8 mouse cellular contexts compared by ENCODE assay signal in genomic region chr2:116021046-116021445, GRCm38 (mm10). TPM values are rescaled to one million over a fixed set of nuclear protein-coding genes. Genes with fewer than 3 reads are reported as not detected.
DNase-seq lines count a peak whose midpoint lies in the region; ATAC-seq and TF ChIP-seq lines count a peak whose summit lies in the region.

No protein-coding gene starts in this region.

- peak; percentile 51; the same call in 1 of the 2 replicates for ATAC-seq in heart, embryonic 12.5 days (ENCODE audit: insufficient number of reproducible peaks, low FRiP score)
- ATAC-seq in hindbrain, postnatal 0 days = peak; percentile 47; the same call in 1 of the 2 replicates
- ATAC-seq in liver, embryonic 12.5 days = peak; percentile 67
- ATAC-seq in stomach, embryonic 14.5 days (ENCODE audit: insufficient number of reproducible peaks, insufficient read depth, low FRiP score, low read depth) = 0 out of 2 replicates have a peak, but pooled peaks have one; percentile 46
- no peak for ATAC-seq in megakaryocyte, adult 5-6 weeks (ENCODE audit: poor library complexity, severe bottlenecking)

- TF ChIP-seq CTCF in hindbrain, postnatal 0 days (IDR thresholded peaks at IDR 0.05; ENCODE audit: low read depth) = no peak

- peak overlapping the region; percentile 80 for H3K27ac ChIP-seq in heart, embryonic 12.5 days (ENCODE audit: poor library complexity, severe bottlenecking)
- H3K27ac ChIP-seq in hindbrain, postnatal 0 days = 0 out of 2 replicates have a peak overlapping the region, but pooled peaks have one; percentile 32
- H3K27ac ChIP-seq in liver, embryonic 12.5 days = no peak overlapping the region
- H3K27ac ChIP-seq in stomach, embryonic 14.5 days (ENCODE audit: low read length) = peak overlapping the region; percentile 73; the same call in 1 of the 2 replicates

- peaks cover 18% of the 10 kb centered on the region for H3K36me3 ChIP-seq in heart, embryonic 12.5 days
- no peaks in the 10 kb centered on the region for H3K36me3 ChIP-seq in hindbrain, postnatal 0 days (ENCODE audit: insufficient read depth, low read length)
- H3K36me3 ChIP-seq in liver, embryonic 12.5 days = no peaks in the 10 kb centered on the region
- H3K36me3 ChIP-seq in stomach, embryonic 14.5 days (ENCODE audit: control insufficient read depth, insufficient read depth, low read length) = peaks cover 9% of the 10 kb centered on the region; the same call in 1 of the 2 replicates

- H3K4me1 ChIP-seq in heart, embryonic 12.5 days (replicated peaks) = peaks cover 37% of the 10 kb centered on the region
- no peaks in the 10 kb centered on the region; the same call in 1 of the 2 replicates for H3K4me1 ChIP-seq in hindbrain, postnatal 0 days (ENCODE audit: insufficient read depth, low read length)
- H3K4me1 ChIP-seq in liver, embryonic 12.5 days = peaks cover 15% of the 10 kb centered on the region; the same call in 1 of the 2 replicates
- H3K4me1 ChIP-seq in stomach, embryonic 14.5 days (ENCODE audit: control insufficient read depth, insufficient read depth, low read length) = peaks cover 34% of the 10 kb centered on the region

- 7% methylated on average over 9 of the region's 9 CpGs for WGBS in heart, embryonic 12.5 days
- 14% methylated on average over 9 of the region's 9 CpGs for WGBS in hindbrain, postnatal 0 days
- 38% methylated on average over 9 of the region's 9 CpGs for WGBS in liver, embryonic 12.5 days (ENCODE audit: insufficient replicate concordance)
- WGBS in stomach, embryonic 14.5 days = 9% methylated on average over 9 of the region's 9 CpGs

- intact Hi-C loops in heart, postnatal 14 days (cut with DNase I) = no loop called here

- H3K4me2 ChIP-seq in heart, embryonic 12.5 days = peak overlapping the region; percentile 39
- H3K4me2 ChIP-seq in hindbrain, postnatal 0 days (ENCODE audit: low read depth, low read length) = peak overlapping the region; percentile 21
- peak overlapping the region; percentile 18; the same call in 1 of the 2 replicates for H3K4me2 ChIP-seq in liver, embryonic 12.5 days
- H3K4me2 ChIP-seq in stomach, embryonic 14.5 days (replicated peaks; ENCODE audit: low read depth, low read length) = 0 out of 2 replicates have a peak overlapping the region, but pooled peaks have one; percentile 12

- no peaks in the 10 kb centered on the region for H3K9me3 ChIP-seq in heart, embryonic 12.5 days (replicated peaks)
- no peaks in the 10 kb centered on the region for H3K9me3 ChIP-seq in hindbrain, postnatal 0 days (ENCODE audit: low read length)
- no peaks in the 10 kb centered on the region for H3K9me3 ChIP-seq in liver, embryonic 12.5 days (replicated peaks)
- H3K9me3 ChIP-seq in stomach, embryonic 14.5 days (ENCODE audit: control insufficient read depth, low read depth, low read length) = no peaks in the 10 kb centered on the region

- peak overlapping the region; percentile 5; the same call in 1 of the 2 replicates for H3K9ac ChIP-seq in heart, embryonic 12.5 days
- H3K9ac ChIP-seq in hindbrain, postnatal 0 days (replicated peaks; ENCODE audit: low read length) = no peak overlapping the region
- H3K9ac ChIP-seq in liver, embryonic 12.5 days = no peak overlapping the region
- H3K9ac ChIP-seq in stomach, embryonic 14.5 days (replicated peaks; ENCODE audit: low read depth, low read length) = peak overlapping the region; percentile 10; the same call in 1 of the 2 replicates

- no peaks in the 10 kb centered on the region for H3K27me3 ChIP-seq in heart, embryonic 12.5 days (replicated peaks)
- H3K27me3 ChIP-seq in hindbrain, postnatal 0 days (ENCODE audit: insufficient read depth, low read length) = no peaks in the 10 kb centered on the region
- no peaks in the 10 kb centered on the region for H3K27me3 ChIP-seq in liver, embryonic 12.5 days (replicated peaks)
- H3K27me3 ChIP-seq in stomach, embryonic 14.5 days (ENCODE audit: control insufficient read depth, insufficient read depth, low read length) = no peaks in the 10 kb centered on the region

- DNase-seq in heart, postnatal 14 days = no peak
- DNase-seq in hindbrain, postnatal 0 days (ENCODE audit: low spot score) = no peak
- no peak for DNase-seq in right cerebral cortex, adult 18-20 months
- no peak for DNase-seq in adrenal gland, postnatal 25 days

- H3K4me3 ChIP-seq in heart, embryonic 12.5 days = peak overlapping the region; percentile 5; the same call in 1 of the 2 replicates
- no peak overlapping the region for H3K4me3 ChIP-seq in hindbrain, postnatal 0 days (ENCODE audit: low read length)
- no peak overlapping the region for H3K4me3 ChIP-seq in liver, embryonic 12.5 days
- H3K4me3 ChIP-seq in stomach, embryonic 14.5 days (ENCODE audit: low read depth, low read length) = no peak overlapping the region

RNA-seq across cellular contexts. Expression of gene Meis2, which starts 44.6 kb away (rescaled TPM):
- 49.9 and 52.9 TPM in 2 replicates for polyA plus RNA-seq in heart, embryonic 12.5 days (2016; fragmentation: Nextera tagmentation; extraction: Ambion mirVana)
- 10 to 100 TPM; 19.9 to 21.3 TPM for total RNA-seq in heart, postnatal 14 days (2021)
- total RNA-seq in hindbrain, postnatal 0 days (2014; rRNA removed) = 132 and 133 TPM in 2 replicates
- 94.4 and 105 TPM in 2 replicates for polyA plus RNA-seq in hindbrain, postnatal 0 days (2015; fragmentation: Nextera tagmentation; extraction: Ambion mirVana)
- 5.9 and 6.0 TPM in 2 replicates for polyA plus RNA-seq in liver, embryonic 12.5 days (2016; fragmentation: Nextera tagmentation; extraction: Ambion mirVana)
- polyA plus RNA-seq in stomach, embryonic 14.5 days (2014; fragmentation: Nextera tagmentation; extraction: Ambion mirVana) = 85.0 and 86.3 TPM in 2 replicates
- total RNA-seq in megakaryocyte, adult 5-6 weeks (2015) = not detected in 2 replicates
- not detected in 2 replicates for total RNA-seq in megakaryocyte, adult 5-6 weeks (2017)
- 258 and 277 TPM in 2 replicates for total RNA-seq in adrenal gland, postnatal 25 days (2021)

Comparison
In these comparisons a context has a peak if more than half of its experiments do, and no peak if none do; other contexts are left out.
1. H3K9ac ChIP-seq: peak in heart, embryonic 12.5 days (single experiment) and stomach, embryonic 14.5 days (single experiment); none in hindbrain, postnatal 0 days (single experiment) and liver, embryonic 12.5 days (single experiment).
2. RNA of gene Meis2, which starts 44.6 kb away (total RNA-seq): 258 to 277 TPM in adrenal gland, postnatal 25 days, 132 to 133 TPM in hindbrain, postnatal 0 days and 19.9 to 21.3 TPM in heart, postnatal 14 days; not detected in megakaryocyte, adult 5-6 weeks; every median in the first group is over 10 times any median in the second.
3. Peak in every context shown above with its lines, with median percentiles within 50 percentile points of each other: H3K4me2 ChIP-seq.